Mouse (Mus musculus): ENCODE measurements around the gene Foxe3.

DNA sequence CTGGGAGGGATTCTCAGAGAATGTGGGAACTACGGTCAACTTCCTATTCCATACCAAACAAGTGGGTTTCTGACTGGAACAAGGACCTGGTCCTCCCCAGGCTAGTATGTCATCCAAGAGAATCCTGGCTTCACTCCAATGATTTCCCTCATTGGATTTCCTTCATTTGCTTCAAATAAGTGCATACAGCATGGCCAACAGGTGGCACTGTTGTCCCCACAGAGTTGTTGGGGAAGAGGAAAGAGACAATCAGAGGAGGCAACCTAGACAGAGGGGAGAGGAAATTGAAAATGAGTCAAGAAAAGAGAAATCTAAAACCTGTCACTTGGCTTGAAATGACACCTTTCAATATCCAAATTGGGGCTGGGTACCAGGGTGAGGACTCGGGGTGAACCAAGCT is 8.7 kb downstream of the Foxe3 start:
- TF ChIP-seq CTCF (IDR thresholded peaks at IDR 0.05; ENCODE audit: insufficient read depth, low read length), result peak; percentile 41
- TF ChIP-seq POLR2A (IDR thresholded peaks at IDR 0.05; ENCODE audit: borderline replicate concordance, extremely low read depth, low read depth, low read length), result no peak
